Mouse (Mus musculus) sigmoid colon, adult 10 weeks (tissue): ENCODE data around the gene Zfp53. TPM values are rescaled to one million over a fixed set of nuclear protein-coding genes. Genes with fewer than 3 reads are reported as not detected.

Source experiments
- polyA plus RNA-seq: library from polyadenylated mRNA; stranded (reverse); fragments of 350-450 nt; fragmentation: Illumina TruSeq; extraction: RNeasy Lipid Tissue Mini Kit (QIAGEN cat#74804); gene quantifications from one replicate; pipeline ENCODE4 v1.2.3, GENCODE M21; 2014; ENCODE audit warnings: low read depth, low replicate concordance

Zfp53 gene
- polyA plus RNA-seq = 62.3 TPM

DNA sequence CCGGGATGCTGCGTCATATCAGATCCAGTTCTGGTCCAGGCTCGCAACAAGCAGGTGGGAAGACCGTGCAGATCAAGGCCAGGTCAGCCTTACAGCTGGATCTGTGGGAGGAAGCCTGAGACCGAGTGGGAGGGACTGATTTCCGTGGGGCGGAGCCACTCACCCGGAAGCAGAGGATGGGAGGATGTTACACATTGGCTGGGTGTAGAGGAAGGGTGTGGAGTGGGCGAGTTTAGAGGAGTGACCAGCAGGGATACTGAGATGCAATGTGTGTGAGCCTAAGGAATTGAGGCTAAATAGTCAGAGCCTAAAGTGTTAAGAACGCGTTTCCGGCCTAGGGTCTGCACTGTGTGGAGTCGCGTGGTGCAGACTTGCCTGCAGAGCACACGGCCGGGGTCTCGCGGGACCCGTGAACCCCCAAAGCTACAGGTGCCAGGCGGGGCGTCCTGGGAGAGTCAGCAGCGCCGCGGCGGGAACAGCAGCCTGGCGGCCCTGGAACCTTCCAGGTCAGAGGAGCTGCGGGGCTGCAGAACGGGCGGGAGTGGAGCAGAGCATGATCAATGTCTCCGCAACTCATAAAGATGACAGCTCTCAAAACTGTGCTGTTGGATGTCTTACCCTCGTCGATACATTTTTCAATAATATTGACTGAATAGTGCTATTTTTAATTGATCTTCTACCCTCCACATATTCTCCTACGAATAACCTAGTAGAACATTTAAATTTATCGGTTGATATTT is at the start of gene Zfp53:
Gene Zfp53 (plus strand): TSS at position 239 of the 740 bp plus-strand sequence.

DNA sequence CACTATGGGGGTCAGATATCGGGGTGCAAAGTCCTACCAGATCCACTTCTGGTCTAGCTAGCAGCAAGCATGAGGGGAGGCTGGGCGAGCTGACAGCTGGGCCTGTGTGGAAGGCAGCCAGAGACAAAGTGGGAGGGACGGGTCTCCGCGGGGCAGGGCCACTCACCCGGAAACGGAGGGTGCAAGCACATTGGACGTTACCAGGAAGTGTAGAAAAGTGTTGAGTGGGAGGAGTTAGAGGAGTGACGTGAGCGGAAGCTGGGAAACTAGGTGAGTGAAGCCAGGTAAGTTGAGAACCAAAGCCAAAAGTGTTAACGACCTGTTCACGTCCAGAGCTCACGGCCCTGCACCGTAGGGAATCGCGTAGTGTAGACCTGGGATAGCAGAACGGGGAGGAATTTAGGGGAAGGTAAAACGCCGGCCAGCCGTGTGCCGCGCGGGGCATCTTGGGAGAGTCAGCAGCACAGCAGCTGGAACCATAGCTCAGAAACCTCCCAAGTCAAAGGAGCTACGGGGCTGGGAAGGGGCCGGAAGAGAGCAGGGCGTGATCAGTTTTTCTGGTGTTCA is 38.6 kb upstream of the Zfp53 start, which contains the start of gene Zfp51:
Gene Zfp51 (plus strand): TSS at position 237 of the 567 bp plus-strand sequence.

DNA sequence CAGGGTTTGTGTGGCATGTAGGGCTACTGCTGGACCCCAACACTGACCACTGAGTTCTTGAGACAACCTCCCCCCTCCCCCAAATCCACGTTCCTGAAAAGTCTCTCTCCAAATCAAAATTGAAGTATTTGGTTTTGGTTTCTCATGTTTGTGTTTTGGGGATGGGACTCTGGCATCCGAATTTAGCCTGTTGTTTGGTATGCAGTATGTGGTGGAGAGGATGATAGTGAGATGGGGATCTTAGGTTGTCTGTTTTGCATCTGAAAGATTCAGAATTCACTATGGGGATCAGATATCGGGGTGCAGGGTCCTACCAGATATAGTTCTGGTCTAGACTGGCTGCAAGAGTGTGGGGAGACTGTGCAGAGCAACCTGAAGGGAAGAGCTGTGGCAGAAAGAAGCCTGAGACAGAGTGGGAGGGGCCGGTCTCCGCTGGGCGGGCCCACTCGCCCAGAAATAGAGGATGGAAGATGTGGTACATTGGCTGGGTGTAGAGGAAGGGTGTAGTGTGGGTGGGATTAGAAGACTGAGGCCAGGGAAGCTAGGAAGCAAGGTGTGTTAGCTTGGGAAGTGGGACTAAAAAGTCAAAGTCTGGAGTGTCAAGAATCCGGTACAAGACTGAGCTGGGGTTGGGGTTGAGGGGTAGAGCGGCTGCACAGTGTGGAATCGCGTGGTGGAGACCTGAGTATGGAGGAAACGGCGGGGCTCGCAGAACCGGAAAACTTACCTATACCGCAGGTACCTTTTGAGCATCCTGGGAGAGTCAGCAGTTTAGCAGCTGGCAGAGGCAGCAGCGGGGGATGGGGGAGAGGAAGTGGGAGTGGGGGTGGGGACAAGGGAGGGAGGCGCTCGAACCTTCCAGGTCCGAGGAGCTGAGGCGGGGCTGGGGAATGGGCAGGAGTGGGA is 46.6 kb downstream of the Zfp53 start, which contains the start of gene Zfp52:
Gene Zfp52 (plus strand): TSS at position 444 of the 906 bp plus-strand sequence.

Other genes starting within 250 kb of the Zfp53 start
- not detected for gene Vmn1r235, start 232.6 kb upstream of the Zfp53 start, polyA plus RNA-seq
- gene Vmn1r236, start 206.1 kb upstream of the Zfp53 start, polyA plus RNA-seq = not detected
- gene Vmn1r237, start 177.1 kb upstream of the Zfp53 start, polyA plus RNA-seq = not detected
- 23.0 TPM for gene Zfp677, start 105.2 kb upstream of the Zfp53 start, polyA plus RNA-seq
- 61.5 TPM for gene Zfp54, start 65.8 kb upstream of the Zfp53 start, polyA plus RNA-seq
- gene Zfp51, start 38.6 kb upstream of the Zfp53 start, polyA plus RNA-seq = 72.2 TPM
- 33.4 TPM for gene Zfp52, start 46.5 kb downstream of the Zfp53 start, polyA plus RNA-seq
- gene Zfp948, start 78.0 kb downstream of the Zfp53 start, polyA plus RNA-seq = 80.1 TPM
- 52.2 TPM for gene Zfp983, start 161.6 kb downstream of the Zfp53 start, polyA plus RNA-seq
- 46.8 TPM for gene Gm10226, start 202.9 kb downstream of the Zfp53 start, polyA plus RNA-seq
- gene Zfp760, start 218.7 kb downstream of the Zfp53 start, polyA plus RNA-seq = 46.5 TPM
- 19.7 TPM for gene Zfp229, start 241.8 kb downstream of the Zfp53 start, polyA plus RNA-seq